Mouse (Mus musculus) hindbrain, postnatal 0 days (tissue): ENCODE results near the gene Odf2l. TPM values are rescaled to one million over a fixed set of nuclear protein-coding genes. Genes with fewer than 3 reads are reported as not detected.

Source experiments
- ATAC-seq: fragments of 200-750 bp; cut with Nextera tagmentation; 2 replicates; pipeline ENCODE4 v1.8.0; 2017; ENCODE audit warnings: mild to moderate bottlenecking, moderate TSS enrichment, moderate library complexity
- DNase-seq: peaks from one replicate; pipeline ENCODE4 v3.0.0-alpha.2; 2015; ENCODE audit warnings: low spot score
- H3K27ac ChIP-seq: fragments of 300-500 bp; sonication (generic); 2 replicates; pipeline ENCODE4 v1.5.1; 2014; ENCODE audit warnings: mild to moderate bottlenecking
- H3K27me3 ChIP-seq: fragments of 300-500 bp; sonication (generic); 2 replicates; pipeline ENCODE4 v1.6.1; 2014; ENCODE audit warnings: low read length, mixed read lengths; ENCODE audit not compliant: insufficient read depth
- H3K36me3 ChIP-seq: fragments of 300-500 bp; sonication (generic); 2 replicates; pipeline ENCODE4 v1.6.1; 2014; ENCODE audit warnings: low read length, mixed read lengths; ENCODE audit not compliant: insufficient read depth
- H3K4me1 ChIP-seq: fragments of 300-500 bp; sonication (generic); 2 replicates; pipeline ENCODE4 v1.6.1; 2014; ENCODE audit warnings: antibody characterized with exemption, low read length, mixed read lengths; ENCODE audit not compliant: insufficient read depth
- H3K4me2 ChIP-seq: fragments of 300-500 bp; sonication (generic); 2 replicates; pipeline ENCODE4 v1.6.1; 2014; ENCODE audit warnings: low read depth, mild to moderate bottlenecking, low read length, moderate library complexity, mixed read lengths
- H3K4me3 ChIP-seq: fragments of 300-500 bp; sonication (generic); 2 replicates; pipeline ENCODE4 v1.5.1; 2014; ENCODE audit warnings: low read length
- H3K9ac ChIP-seq: fragments of 300-500 bp; sonication (generic); replicated peaks from 2 replicates; pipeline ENCODE4 v1.6.1; 2014; ENCODE audit warnings: mild to moderate bottlenecking, low read length, moderate library complexity, mixed read lengths
- H3K9me3 ChIP-seq: fragments of 300-500 bp; sonication (generic); 2 replicates; pipeline ENCODE4 v1.6.1; 2016; ENCODE audit warnings: low read length, mixed read lengths
- CTCF ChIP-seq: IDR thresholded peaks from 2 replicates; pipeline ENCODE4 v1.5.1; 2016; ENCODE audit warnings: antibody characterized with exemption, control low read depth, low read depth
- WGBS: fragments of 180-500 bp; shearing (Covaris S2); extraction: QIAGEN DNeasy Blood & Tissue Kit; methylation state at CpG from one replicate; pipeline ENCODE4 v1.1.7; 2014; 5-methylcytosine and 5-hydroxymethylcytosine counted together
- polyA plus RNA-seq: library from polyadenylated mRNA; unstranded; fragments of >200 nt; fragmentation: Nextera tagmentation; extraction: Ambion mirVana; gene quantifications from 2 replicates; pipeline ENCODE4 v1.2.1, GENCODE M21; 2015
- total RNA-seq: library from RNA; depleted of rRNA; stranded (reverse); fragments of >200 nt; gene quantifications from 2 replicates; pipeline ENCODE4 v1.2.3, GENCODE M21; 2014

Odf2l gene
- total and polyA plus RNA-seq, 2 experiments from 2014 or later = 7.8 to 9.7 TPM

DNA sequence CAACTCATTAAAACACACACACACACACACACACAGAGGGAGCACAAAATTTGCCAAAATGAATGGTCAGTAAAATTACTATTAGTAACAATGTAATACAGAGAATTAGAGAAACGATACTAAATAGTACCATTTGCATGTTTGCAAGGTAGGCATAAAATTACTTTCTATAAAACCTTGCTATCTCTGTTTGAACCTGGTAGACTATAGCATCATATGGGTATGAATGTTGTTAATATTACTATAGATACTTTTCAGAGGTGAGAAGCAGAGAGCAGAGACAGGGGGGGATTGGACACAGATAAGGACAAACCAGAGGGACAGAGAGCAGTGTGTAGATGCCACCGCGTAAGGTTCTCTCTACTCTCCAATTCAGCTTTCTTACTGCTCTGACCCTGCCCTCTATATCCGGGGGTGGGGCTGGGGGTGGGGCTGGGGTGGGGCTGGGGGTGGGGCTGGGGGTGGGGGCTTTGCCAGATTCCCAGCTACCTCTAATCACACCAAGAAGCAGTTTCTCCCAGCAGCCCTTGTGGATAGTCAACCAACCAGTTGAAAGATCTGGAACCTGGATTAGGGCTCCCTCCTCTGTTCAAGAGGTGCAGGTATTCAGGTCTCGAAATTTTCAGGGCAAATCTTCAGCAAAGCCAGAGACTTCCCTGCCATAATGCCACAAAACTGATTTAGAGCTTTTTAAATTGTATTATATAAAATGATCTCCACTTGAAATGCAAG lies 12.4 kb upstream of the Odf2l start:
- no peak overlapping the region for H3K27ac ChIP-seq
- ATAC-seq (no peak), DNase-seq (peak; percentile 22)
- H3K36me3 ChIP-seq = no peaks in the 10 kb centered on the region
- H3K4me1 ChIP-seq = no peaks in the 10 kb centered on the region
- H3K4me3 ChIP-seq = no peak overlapping the region
- H3K9me3 ChIP-seq = no peaks in the 10 kb centered on the region
- H3K4me2 ChIP-seq = no peak overlapping the region
- peak; percentile 44 for TF ChIP-seq CTCF
- WGBS = 76% methylated on average over 5 of the region's 5 CpGs
- H3K9ac ChIP-seq = no peak overlapping the region
- no peaks in the 10 kb centered on the region for H3K27me3 ChIP-seq

DNA sequence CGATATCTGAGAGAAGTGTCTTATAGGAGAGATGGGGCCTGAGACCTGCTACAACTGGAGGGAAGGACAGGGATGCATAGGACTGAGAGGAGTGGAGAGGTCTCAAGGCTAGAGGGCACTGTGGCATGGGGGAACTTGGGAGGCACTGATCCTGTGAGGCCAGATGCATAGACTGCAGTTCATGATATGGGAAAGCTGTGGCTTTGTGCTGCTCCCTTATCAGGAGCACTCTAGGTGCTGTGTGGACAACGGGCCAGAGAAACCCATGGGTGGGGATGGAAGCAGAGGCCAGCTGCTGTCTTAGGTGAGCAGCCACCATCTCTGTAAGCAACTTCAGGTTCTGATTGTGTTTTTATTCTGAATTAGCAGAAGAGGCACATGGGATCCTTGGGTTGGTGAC lies 3.2 kb upstream of the Odf2l start:
- Histone ChIP-seq H3K4me2 (no peak overlapping the region), H3K9ac (no peak overlapping the region), H3K27me3 (no peaks in the 10 kb centered on the region), H3K27ac (no peak overlapping the region), H3K9me3 (no peaks in the 10 kb centered on the region), H3K4me3 (no peak overlapping the region), H3K4me1 (0 out of 2 replicates have a peak, but pooled peaks cover 7% of the 10 kb centered on the region), H3K36me3 (no peaks in the 10 kb centered on the region)
- 98% methylated on average over 2 of the region's 2 CpGs for WGBS
- ATAC-seq (no peak), DNase-seq (no peak)
- TF ChIP-seq CTCF = no peak

DNA sequence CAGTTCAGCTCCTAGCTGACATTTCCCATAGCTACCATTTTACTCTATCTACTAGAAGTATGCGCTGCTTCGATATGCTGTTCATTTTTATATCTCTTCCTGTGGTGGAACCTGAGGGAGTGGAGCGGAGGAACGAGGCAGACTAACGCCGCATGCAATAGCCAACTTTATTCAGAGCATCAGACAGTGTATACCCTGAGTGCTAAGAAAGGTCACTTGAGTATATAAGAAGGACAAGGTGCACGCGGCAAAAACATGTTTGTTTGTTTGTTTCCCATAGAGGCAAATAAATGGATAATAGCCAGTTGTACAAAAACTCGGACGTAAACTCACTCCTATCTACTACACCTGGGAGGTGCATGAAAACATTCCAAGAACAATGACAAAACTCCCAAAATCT lies 751 bp upstream of the Odf2l start:
- WGBS = 79% methylated on average over 10 of the region's 10 CpGs
- TF ChIP-seq CTCF = no peak
- H3K9ac ChIP-seq = peak overlapping the region; percentile 82
- ATAC-seq (no peak), DNase-seq (no peak)
- H3K4me2 ChIP-seq = peak overlapping the region; percentile 80
- H3K27ac ChIP-seq = peak overlapping the region; percentile 99
- no peaks in the 10 kb centered on the region for H3K27me3 ChIP-seq
- no peaks in the 10 kb centered on the region for H3K36me3 ChIP-seq
- H3K4me3 ChIP-seq = peak overlapping the region; percentile 70
- no peaks in the 10 kb centered on the region for H3K9me3 ChIP-seq
- 0 out of 2 replicates have a peak, but pooled peaks cover 7% of the 10 kb centered on the region for H3K4me1 ChIP-seq

DNA sequence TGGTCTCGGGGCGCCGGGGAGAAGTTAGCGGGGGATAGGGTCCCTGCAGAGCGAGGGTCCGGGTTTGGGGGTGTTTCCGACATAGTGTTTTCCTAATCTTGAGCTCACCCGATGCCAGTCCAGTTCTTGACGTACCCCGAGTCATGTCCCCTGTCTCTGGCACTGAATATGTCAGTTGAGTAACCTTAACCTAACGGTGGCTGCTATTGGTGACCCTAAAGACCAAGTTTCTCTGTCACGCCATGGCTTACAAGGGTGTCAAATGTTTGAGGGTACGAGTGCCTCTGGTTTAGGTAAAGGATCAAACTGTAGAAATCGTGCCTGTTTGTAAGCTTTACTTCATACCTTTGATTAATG lies 592 bp downstream of the Odf2l start:
- Histone ChIP-seq H3K4me2 (peak overlapping the region; percentile 92), H3K9me3 (no peaks in the 10 kb centered on the region), H3K4me1 (0 out of 2 replicates have a peak, but pooled peaks cover 7% of the 10 kb centered on the region), H3K4me3 (peak overlapping the region; percentile 70), H3K27ac (peak overlapping the region; percentile 99), H3K36me3 (no peaks in the 10 kb centered on the region), H3K27me3 (no peaks in the 10 kb centered on the region), H3K9ac (peak overlapping the region; percentile 82)
- 4% methylated on average over 14 of the region's 14 CpGs for WGBS
- peak; percentile 60 for ATAC-seq
- DNase-seq = no peak
- no peak for TF ChIP-seq CTCF

DNA sequence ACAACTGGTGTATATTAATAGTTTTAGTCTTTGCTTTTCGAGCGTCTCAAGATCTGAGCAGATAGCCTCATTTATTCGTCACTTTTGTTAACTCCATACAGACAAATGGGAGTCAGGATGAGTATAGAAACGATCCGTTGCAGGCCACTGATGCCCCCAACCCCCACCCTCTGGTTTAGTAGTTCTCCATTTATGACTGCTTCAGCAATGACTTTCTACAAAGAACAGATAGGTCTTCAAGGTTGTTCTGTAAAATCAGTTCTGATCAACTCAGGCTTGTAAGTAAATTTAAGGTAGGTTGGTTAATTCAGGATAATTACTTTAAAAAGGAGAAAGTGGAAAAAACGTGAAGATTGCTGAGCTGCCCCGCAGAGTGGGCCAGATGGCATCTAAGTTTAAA lies 1.0 kb downstream of the Odf2l start:
- no peak for DNase-seq

DNA sequence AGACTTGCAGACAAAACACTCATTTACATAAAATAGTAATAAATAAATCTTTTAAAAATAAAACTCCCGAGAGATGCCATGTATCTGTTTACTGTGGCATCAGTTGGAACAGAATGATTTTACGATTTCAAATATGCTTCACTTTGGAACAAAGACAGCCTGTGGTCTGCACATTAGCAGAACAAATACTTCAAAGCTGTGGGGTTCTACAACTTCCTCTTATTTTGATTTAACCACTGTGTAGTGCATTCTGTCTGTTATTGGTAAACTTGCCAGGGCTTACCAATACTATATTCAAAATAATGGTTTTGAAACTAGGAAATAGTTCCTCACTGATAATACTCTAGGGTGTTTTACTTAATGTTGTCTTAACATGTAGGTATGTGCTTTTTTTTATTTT lies 8.2 kb downstream of the Odf2l start:
- Histone ChIP-seq H3K27me3 (no peaks in the 10 kb centered on the region), H3K9ac (no peak overlapping the region), H3K4me3 (no peak overlapping the region), H3K9me3 (no peaks in the 10 kb centered on the region), H3K4me2 (no peak overlapping the region), H3K27ac (no peak overlapping the region), H3K4me1 (no peaks in the 10 kb centered on the region), H3K36me3 (peaks cover 5% of the 10 kb centered on the region; the same call in 1 of the 2 replicates)
- no peak for ATAC-seq
- TF ChIP-seq CTCF = no peak
- WGBS = 88% methylated on average over 2 of the region's 2 CpGs
- no peak for DNase-seq

More for the DNA sequence above, 1.0 kb downstream of the Odf2l start:
- no peak for ATAC-seq
- Histone ChIP-seq H3K27ac (peak overlapping the region; percentile 99; the same call in 1 of the 2 replicates), H3K9ac (peak overlapping the region; percentile 82), H3K27me3 (no peaks in the 10 kb centered on the region), H3K9me3 (no peaks in the 10 kb centered on the region), H3K4me3 (peak overlapping the region; percentile 70), H3K36me3 (no peaks in the 10 kb centered on the region), H3K4me1 (0 out of 2 replicates have a peak, but pooled peaks cover 7% of the 10 kb centered on the region), H3K4me2 (peak overlapping the region; percentile 92)
- 65% methylated on average over 7 of the region's 7 CpGs for WGBS
- TF ChIP-seq CTCF = no peak

DNA sequence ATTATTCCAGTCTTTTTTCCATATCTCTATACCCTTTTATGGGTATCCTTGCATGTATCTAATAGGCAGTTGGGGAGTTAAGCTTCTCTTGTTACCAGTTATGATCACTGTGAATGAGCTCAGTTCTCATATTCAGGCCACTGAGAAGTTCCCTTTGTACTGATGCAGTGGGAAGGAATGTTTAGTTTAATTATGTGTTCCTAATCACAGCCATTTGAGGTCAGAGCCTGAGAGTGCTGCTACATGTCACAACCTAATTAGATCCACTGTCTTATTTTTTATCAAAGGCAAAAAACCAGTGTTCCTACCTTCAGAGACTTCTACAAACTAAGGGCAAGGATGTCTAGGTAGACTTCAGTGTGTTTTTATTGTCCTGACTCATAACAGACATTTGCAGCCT lies 11.0 kb downstream of the Odf2l start:
- ATAC-seq (no peak), DNase-seq (no peak)
- H3K9me3 ChIP-seq = no peaks in the 10 kb centered on the region
- H3K4me1 ChIP-seq = no peaks in the 10 kb centered on the region
- H3K4me3 ChIP-seq = no peak overlapping the region
- H3K9ac ChIP-seq = no peak overlapping the region
- H3K36me3 ChIP-seq = peaks cover 8% of the 10 kb centered on the region
- H3K27me3 ChIP-seq = no peaks in the 10 kb centered on the region
- TF ChIP-seq CTCF = no peak
- H3K4me2 ChIP-seq = no peak overlapping the region
- H3K27ac ChIP-seq = no peak overlapping the region
